Mouse (Mus musculus) megakaryocyte, embryonic 14.5 days (primary cell): ENCODE data around the gene Gopc.

Experiments
- FLI1 ChIP-seq: IDR thresholded peaks from 2 replicates; pipeline ENCODE4 v1.6.1; 2012; ENCODE audit warnings: low read length, inconsistent platforms, mixed read lengths
- GATA1 ChIP-seq: IDR thresholded peaks from 3 replicates; pipeline ENCODE4 v1.6.1; 2012; ENCODE audit warnings: mixed read lengths, low read length, inconsistent platforms, borderline replicate concordance

- TF ChIP-seq FLI1, result no peak
- no peak for TF ChIP-seq GATA1
Measured at GRCm38 (mm10) chr10:52331007-52331406, 50.9 kb downstream of the Gopc start.
